Mouse (Mus musculus): Measurements from ENCODE around the gene Elp1. TPM values are rescaled to one million over a fixed set of nuclear protein-coding genes. Genes with fewer than 3 reads are reported as not detected.

The Elp1 gene
- polyA plus RNA-seq, 1 experiment from 2014 or later: 64.8 TPM

GRCm38 (mm10) chr4:56756966-56757600 lies 45.0 kb downstream of the Elp1 start:
- Histone ChIP-seq H3K4me2 (ENCODE audit: low read length) (no peak overlapping the region), H3K9ac (ENCODE audit: low read length) (no peak overlapping the region), H3K4me1 (replicated peaks; ENCODE audit: control insufficient read depth, insufficient read depth, low read length) (no peaks in the 10 kb centered on the region), H3K4me3 (ENCODE audit: low read depth, low read length) (no peak overlapping the region), H3K27ac (ENCODE audit: low read depth) (no peak overlapping the region), H3K27me3 (replicated peaks; ENCODE audit: control insufficient read depth, insufficient read depth, low read length) (no peaks in the 10 kb centered on the region), H3K9me3 (ENCODE audit: control insufficient read depth, low read length) (no peaks in the 10 kb centered on the region), H3K36me3 (ENCODE audit: control insufficient read depth, insufficient read depth, low read length) (peaks cover 89% of the 10 kb centered on the region)
- ATAC-seq (replicated peaks; ENCODE audit: low FRiP score, low TSS enrichment, low read depth) (no peak), DNase-seq (ENCODE audit: low spot score) (no peak)
- 91% methylated on average over 10 of the region's 10 CpGs for WGBS

GRCm38 (mm10) chr4:56756021-56756420 lies 46.1 kb downstream of the Elp1 start:
- ATAC-seq (replicated peaks; ENCODE audit: low FRiP score, low TSS enrichment, low read depth) (no peak), DNase-seq (ENCODE audit: low spot score) (no peak)
- no peaks in the 10 kb centered on the region for H3K27me3 ChIP-seq (replicated peaks; ENCODE audit: control insufficient read depth, insufficient read depth, low read length)
- no peak overlapping the region for H3K27ac ChIP-seq (ENCODE audit: low read depth)
- no peaks in the 10 kb centered on the region for H3K9me3 ChIP-seq (ENCODE audit: control insufficient read depth, low read length)
- peaks cover 90% of the 10 kb centered on the region for H3K36me3 ChIP-seq (ENCODE audit: control insufficient read depth, insufficient read depth, low read length)
- no peak overlapping the region for H3K9ac ChIP-seq (ENCODE audit: low read length)
- H3K4me3 ChIP-seq (ENCODE audit: low read depth, low read length): no peak overlapping the region
- 94% methylated on average over 5 of the region's 5 CpGs for WGBS
- no peaks in the 10 kb centered on the region for H3K4me1 ChIP-seq (replicated peaks; ENCODE audit: control insufficient read depth, insufficient read depth, low read length)
- H3K4me2 ChIP-seq (ENCODE audit: low read length): no peak overlapping the region

- H3K27me3 ChIP-seq (replicated peaks; ENCODE audit: control insufficient read depth, insufficient read depth, low read length): no peaks in the 10 kb centered on the region
- WGBS: 97% methylated on average over 9 of the region's 9 CpGs
- ATAC-seq (replicated peaks; ENCODE audit: low FRiP score, low TSS enrichment, low read depth): no peak
Measured at GRCm38 (mm10) chr4:56747456-56747855, 54.7 kb downstream of the Elp1 start.

GRCm38 (mm10) chr4:56746345-56746744 lies 55.8 kb downstream of the Elp1 start:
- H3K9me3 ChIP-seq (ENCODE audit: control insufficient read depth, low read length): no peaks in the 10 kb centered on the region
- H3K36me3 ChIP-seq (ENCODE audit: control insufficient read depth, insufficient read depth, low read length): peaks cover 61% of the 10 kb centered on the region
- H3K4me2 ChIP-seq (ENCODE audit: low read length): no peak overlapping the region
- no peak overlapping the region for H3K4me3 ChIP-seq (ENCODE audit: low read depth, low read length)
- H3K9ac ChIP-seq (ENCODE audit: low read length): no peak overlapping the region
- no peak for ATAC-seq (replicated peaks; ENCODE audit: low FRiP score, low TSS enrichment, low read depth)
- H3K4me1 ChIP-seq (replicated peaks; ENCODE audit: control insufficient read depth, insufficient read depth, low read length): no peaks in the 10 kb centered on the region
- no peak overlapping the region for H3K27ac ChIP-seq (ENCODE audit: low read depth)
- H3K27me3 ChIP-seq (replicated peaks; ENCODE audit: control insufficient read depth, insufficient read depth, low read length): no peaks in the 10 kb centered on the region
- WGBS: 91% methylated on average over 2 of the region's 2 CpGs
- no peak for DNase-seq (ENCODE audit: low spot score)

More at GRCm38 (mm10) chr4:56747456-56747855, 54.7 kb downstream of the Elp1 start:
- Histone ChIP-seq H3K9ac (ENCODE audit: low read length) (no peak overlapping the region), H3K4me2 (ENCODE audit: low read length) (no peak overlapping the region), H3K27ac (ENCODE audit: low read depth) (no peak overlapping the region), H3K36me3 (ENCODE audit: control insufficient read depth, insufficient read depth, low read length) (peaks cover 69% of the 10 kb centered on the region), H3K4me1 (replicated peaks; ENCODE audit: control insufficient read depth, insufficient read depth, low read length) (no peaks in the 10 kb centered on the region), H3K4me3 (ENCODE audit: low read depth, low read length) (no peak overlapping the region), H3K9me3 (ENCODE audit: control insufficient read depth, low read length) (no peaks in the 10 kb centered on the region)
- no peak for DNase-seq (ENCODE audit: low spot score)

GRCm38 (mm10) chr4:56743363-56744195 lies 58.6 kb downstream of the Elp1 start, which contains the start of gene Actl7a:
Actl7a (plus strand) TSS chr4:56743413.
- no peaks in the 10 kb centered on the region for H3K9me3 ChIP-seq (ENCODE audit: control insufficient read depth, low read length)
- H3K9ac ChIP-seq (ENCODE audit: low read length): no peak within 1 kb of the TSS
- H3K36me3 ChIP-seq (ENCODE audit: control insufficient read depth, insufficient read depth, low read length): peaks cover 34% of the 10 kb centered on the region
- H3K4me3 ChIP-seq (ENCODE audit: low read depth, low read length): no peak within 1 kb of the TSS
- no peak within 1 kb of the TSS for H3K27ac ChIP-seq (ENCODE audit: low read depth)
- H3K27me3 ChIP-seq (replicated peaks; ENCODE audit: control insufficient read depth, insufficient read depth, low read length): no peaks in the 10 kb centered on the region
- DNase-seq (ENCODE audit: low spot score) (no peak), ATAC-seq (replicated peaks; ENCODE audit: low FRiP score, low TSS enrichment, low read depth) (no peak)
- 94% methylated on average over 21 of the region's 21 CpGs for WGBS
- H3K4me1 ChIP-seq (replicated peaks; ENCODE audit: control insufficient read depth, insufficient read depth, low read length): no peaks in the 10 kb centered on the region
- H3K4me2 ChIP-seq (ENCODE audit: low read length): no peak within 1 kb of the TSS

GRCm38 (mm10) chr4:56742698-56743097 lies 59.4 kb downstream of the Elp1 start:
- H3K4me2 ChIP-seq (ENCODE audit: low read length): no peak overlapping the region
- H3K9ac ChIP-seq (ENCODE audit: low read length): no peak overlapping the region
- ATAC-seq (replicated peaks; ENCODE audit: low FRiP score, low TSS enrichment, low read depth): no peak
- 88% methylated on average over 4 of the region's 4 CpGs for WGBS
- no peaks in the 10 kb centered on the region for H3K4me1 ChIP-seq (replicated peaks; ENCODE audit: control insufficient read depth, insufficient read depth, low read length)
- H3K36me3 ChIP-seq (ENCODE audit: control insufficient read depth, insufficient read depth, low read length): peaks cover 27% of the 10 kb centered on the region
- no peaks in the 10 kb centered on the region for H3K9me3 ChIP-seq (ENCODE audit: control insufficient read depth, low read length)
- no peaks in the 10 kb centered on the region for H3K27me3 ChIP-seq (replicated peaks; ENCODE audit: control insufficient read depth, insufficient read depth, low read length)
- DNase-seq (ENCODE audit: low spot score): no peak
- no peak overlapping the region for H3K4me3 ChIP-seq (ENCODE audit: low read depth, low read length)
- H3K27ac ChIP-seq (ENCODE audit: low read depth): no peak overlapping the region

- Histone ChIP-seq H3K9ac (ENCODE audit: low read length) (no peak within 1 kb of the TSS), H3K4me2 (ENCODE audit: low read length) (no peak within 1 kb of the TSS), H3K36me3 (ENCODE audit: control insufficient read depth, insufficient read depth, low read length) (peaks cover 18% of the 10 kb centered on the region; the same call in 1 of the 2 replicates), H3K4me3 (ENCODE audit: low read depth, low read length) (no peak within 1 kb of the TSS), H3K27ac (ENCODE audit: low read depth) (no peak within 1 kb of the TSS), H3K4me1 (replicated peaks; ENCODE audit: control insufficient read depth, insufficient read depth, low read length) (no peaks in the 10 kb centered on the region), H3K9me3 (ENCODE audit: control insufficient read depth, low read length) (no peaks in the 10 kb centered on the region), H3K27me3 (replicated peaks; ENCODE audit: control insufficient read depth, insufficient read depth, low read length) (no peaks in the 10 kb centered on the region)
- DNase-seq (ENCODE audit: low spot score) (no peak), ATAC-seq (replicated peaks; ENCODE audit: low FRiP score, low TSS enrichment, low read depth) (no peak)
- 93% methylated on average over 13 of the region's 13 CpGs for WGBS
Measured at GRCm38 (mm10) chr4:56741041-56741493, 61.1 kb downstream of the Elp1 start, which contains the start of gene Actl7b. Actl7b (minus strand) TSS chr4:56741443.

- no peaks in the 10 kb centered on the region for H3K9me3 ChIP-seq (ENCODE audit: control insufficient read depth, low read length)
- DNase-seq (ENCODE audit: low spot score): no peak
- no peak overlapping the region for H3K4me3 ChIP-seq (ENCODE audit: low read depth, low read length)
- H3K4me2 ChIP-seq (ENCODE audit: low read length): no peak overlapping the region
- H3K36me3 ChIP-seq (ENCODE audit: control insufficient read depth, insufficient read depth, low read length): peaks cover 14% of the 10 kb centered on the region; the same call in 1 of the 2 replicates
- no peaks in the 10 kb centered on the region for H3K27me3 ChIP-seq (replicated peaks; ENCODE audit: control insufficient read depth, insufficient read depth, low read length)
- 97% methylated on average over 20 of the region's 20 CpGs for WGBS
- no peak overlapping the region for H3K27ac ChIP-seq (ENCODE audit: low read depth)
- no peaks in the 10 kb centered on the region for H3K4me1 ChIP-seq (replicated peaks; ENCODE audit: control insufficient read depth, insufficient read depth, low read length)
- no peak for ATAC-seq (replicated peaks; ENCODE audit: low FRiP score, low TSS enrichment, low read depth)
- no peak overlapping the region for H3K9ac ChIP-seq (ENCODE audit: low read length)
Measured at GRCm38 (mm10) chr4:56740611-56741010, 61.5 kb downstream of the Elp1 start.

Measured in intestine, embryonic 14.5 days (tissue).